In genomic region chr1:78488427-78488751, GRCm38 (mm10) we compare ENCODE assay signal across 8 mouse cellular contexts. TPM values are rescaled to one million over a fixed set of nuclear protein-coding genes. Genes with fewer than 3 reads are reported as not detected.
A peak's percentile ranks its signal among the peaks of the same experiment; 100 is the strongest.
DNase-seq lines count a peak whose midpoint lies in the region; ATAC-seq and TF ChIP-seq lines count a peak whose summit lies in the region.

No protein-coding gene starts in this region.

- WGBS in heart, embryonic 12.5 days = 0% methylated on average over 28 of the region's 28 CpGs
- under 1% methylated on average over 28 of the region's 28 CpGs for WGBS in hindbrain, embryonic 11.5 days

- H3K4me3 ChIP-seq in heart, embryonic 12.5 days = peak overlapping the region; percentile 85
- H3K4me3 ChIP-seq in G1E (ENCODE audit: low read depth, low read length) = peak overlapping the region; percentile 92
- H3K4me3 ChIP-seq in hindbrain, embryonic 11.5 days (ENCODE audit: low read depth, low read length) = peak overlapping the region; percentile 96

- ATAC-seq in heart, embryonic 12.5 days (ENCODE audit: insufficient number of reproducible peaks, low FRiP score) = no peak
- peak; percentile 9; the same call in 1 of the 2 replicates for ATAC-seq in G1E (ENCODE audit: extremely low read depth, insufficient number of reproducible peaks, low FRiP score, poor library complexity, severe bottlenecking)
- no peak; the same call in 1 of the 2 replicates for ATAC-seq in hindbrain, embryonic 11.5 days (ENCODE audit: low FRiP score)
- peak; percentile 56 for ATAC-seq in megakaryocyte progenitor cell, adult 5-6 weeks (replicated peaks; ENCODE audit: poor library complexity)

- no peaks in the 10 kb centered on the region for H3K27me3 ChIP-seq in heart, embryonic 12.5 days (replicated peaks)
- H3K27me3 ChIP-seq in G1E (ENCODE audit: insufficient read depth, low read length) = peaks cover 4% of the 10 kb centered on the region
- H3K27me3 ChIP-seq in hindbrain, embryonic 11.5 days (ENCODE audit: control insufficient read depth, insufficient read depth, low read length) = no peaks in the 10 kb centered on the region

- no peaks in the 10 kb centered on the region for H3K9me3 ChIP-seq in heart, embryonic 12.5 days (replicated peaks)
- no peaks in the 10 kb centered on the region for H3K9me3 ChIP-seq in G1E (replicated peaks)
- no peaks in the 10 kb centered on the region for H3K9me3 ChIP-seq in hindbrain, embryonic 11.5 days (ENCODE audit: control insufficient read depth, low read length)

- no peak for DNase-seq in heart, adult 18-20 months
- no peak for DNase-seq in G1E (ENCODE audit: low spot score)
- no peak for DNase-seq in hindbrain, embryonic 11.5 days (ENCODE audit: low spot score)
- no peak for DNase-seq in adrenal gland, postnatal 4 days (ENCODE audit: low spot score in 2 of 2)
- no peak for DNase-seq in cerebellum, adult 8-10 months
- no peak for DNase-seq in right cerebral cortex, postnatal 36 days (ENCODE audit: low spot score in 2 of 2)

- H3K27ac ChIP-seq in heart, embryonic 12.5 days (ENCODE audit: poor library complexity, severe bottlenecking) = peak overlapping the region; percentile 3; the same call in 1 of the 2 replicates
- no peak overlapping the region for H3K27ac ChIP-seq in hindbrain, embryonic 11.5 days (ENCODE audit: low read depth, low read length)

- H3K4me1 ChIP-seq in heart, embryonic 12.5 days (replicated peaks) = 0 out of 2 replicates have a peak, but pooled peaks cover 13% of the 10 kb centered on the region
- peaks cover 44% of the 10 kb centered on the region for H3K4me1 ChIP-seq in G1E (ENCODE audit: insufficient read depth, low read depth, low read length)
- H3K4me1 ChIP-seq in hindbrain, embryonic 11.5 days (replicated peaks; ENCODE audit: control insufficient read depth, insufficient read depth, low read length) = no peaks in the 10 kb centered on the region; the same call in 1 of the 2 replicates

- no peaks in the 10 kb centered on the region for H3K36me3 ChIP-seq in heart, embryonic 12.5 days
- H3K36me3 ChIP-seq in G1E (replicated peaks) = peaks cover 28% of the 10 kb centered on the region
- H3K36me3 ChIP-seq in hindbrain, embryonic 11.5 days (ENCODE audit: control insufficient read depth, insufficient read depth, low read length) = no peaks in the 10 kb centered on the region

- H3K9ac ChIP-seq in heart, embryonic 12.5 days = peak overlapping the region; percentile 91
- peak overlapping the region; percentile 83 for H3K9ac ChIP-seq in hindbrain, embryonic 11.5 days (ENCODE audit: low read depth, low read length)

- no peak for TF ChIP-seq CTCF in G1E (IDR thresholded peaks at IDR 0.05; ENCODE audit: low read depth, low read length)

- H3K4me2 ChIP-seq in heart, embryonic 12.5 days = peak overlapping the region; percentile 82
- H3K4me2 ChIP-seq in hindbrain, embryonic 11.5 days (replicated peaks; ENCODE audit: low read depth, low read length) = peak overlapping the region; percentile 74

RNA-seq across cellular contexts. Expression of gene Farsb, which starts 0.3 kb away (rescaled TPM):
- 100 and 105 TPM in 2 replicates for polyA plus RNA-seq in heart, embryonic 12.5 days (2016; fragmentation: Nextera tagmentation; extraction: Ambion mirVana)
- 10 to 100 TPM; 47.8 to 51.2 TPM for total RNA-seq in heart, adult 18-20 months (2021)
- 295 and 372 TPM in 2 replicates for total RNA-seq in G1E (2014; fragmentation: Nextera tagmentation)
- total RNA-seq in G1E (2017) = 112 and 121 TPM in 2 replicates
- 6.6 and 7.4 TPM in 2 replicates for polyA plus RNA-seq in G1E (2012)
- polyA plus RNA-seq in hindbrain, embryonic 11.5 days (2014; fragmentation: Nextera tagmentation; extraction: Ambion mirVana) = 146 and 152 TPM in 2 replicates
- 92.8 and 136 TPM in 2 replicates for total RNA-seq in megakaryocyte progenitor cell, adult 5-6 weeks (2015)
- total RNA-seq in megakaryocyte progenitor cell, adult 5-6 weeks (2017) = 62.8 and 73.3 TPM in 2 replicates
- 10 to 100 TPM; 57.1 to 57.2 TPM for total RNA-seq in adrenal gland, postnatal 4 days (2021)

RNA-seq across cellular contexts. Expression of gene Mogat1, which starts 22.4 kb away (rescaled TPM):
- not detected in 2 replicates for polyA plus RNA-seq in heart, embryonic 12.5 days (2016; fragmentation: Nextera tagmentation; extraction: Ambion mirVana)
- under 1 TPM in 1 of 2 experiments, not detected in 1; 0.69 TPM for total RNA-seq in heart, adult 18-20 months (2021)
- not detected in 2 replicates for total RNA-seq in G1E (2014; fragmentation: Nextera tagmentation)
- total RNA-seq in G1E (2017) = 0.55 TPM in 1 of 2 replicates, not detected in the other
- not detected in 2 replicates for polyA plus RNA-seq in G1E (2012)
- 0.45 and 0.59 TPM in 2 replicates for polyA plus RNA-seq in hindbrain, embryonic 11.5 days (2014; fragmentation: Nextera tagmentation; extraction: Ambion mirVana)
- not detected in 2 replicates for total RNA-seq in megakaryocyte progenitor cell, adult 5-6 weeks (2015)
- not detected in 2 replicates for total RNA-seq in megakaryocyte progenitor cell, adult 5-6 weeks (2017)
- total RNA-seq in adrenal gland, postnatal 4 days (2021) = under 1 TPM; 0.54 to 0.59 TPM

RNA-seq across cellular contexts. Expression of gene BC035947, which starts 23.6 kb away (rescaled TPM):
- polyA plus RNA-seq in heart, embryonic 12.5 days (2016; fragmentation: Nextera tagmentation; extraction: Ambion mirVana) = 0.10 TPM in 1 of 2 replicates, not detected in the other
- total RNA-seq in heart, adult 18-20 months (2021) = not detected
- total RNA-seq in G1E (2014; fragmentation: Nextera tagmentation) (not detected in 2 replicates), G1E (2017) (0.05 and 0.06 TPM in 2 replicates)
- not detected in 2 replicates for polyA plus RNA-seq in G1E (2012)
- polyA plus RNA-seq in hindbrain, embryonic 11.5 days (2014; fragmentation: Nextera tagmentation; extraction: Ambion mirVana) = 0.20 and 0.25 TPM in 2 replicates
- not detected in 2 replicates for total RNA-seq in megakaryocyte progenitor cell, adult 5-6 weeks (2015)
- not detected in 2 replicates for total RNA-seq in megakaryocyte progenitor cell, adult 5-6 weeks (2017)
- total RNA-seq in adrenal gland, postnatal 4 days (2021) = under 1 TPM; 0.17 to 0.39 TPM

Comparison
In these comparisons a context has a peak if more than half of its experiments do, and no peak if none do; other contexts are left out.
1. ATAC-seq: peak in G1E (single experiment) and megakaryocyte progenitor cell, adult 5-6 weeks (single experiment); none in heart, embryonic 12.5 days (single experiment) and hindbrain, embryonic 11.5 days (single experiment).
2. Peak in every context shown above with its lines, with median percentiles within 50 percentile points of each other: H3K4me3 ChIP-seq.